Mouse (Mus musculus): ENCODE data around the gene Adgrv1. TPM values are rescaled to one million over a fixed set of nuclear protein-coding genes. Genes with fewer than 3 reads are reported as not detected.
"Not testable (repeated sequence)": the region's sequence is repeated elsewhere in the genome, so short reads cannot be mapped to it uniquely, and the experiment has no call there.

Gene Adgrv1
- 0.37 TPM for polyA plus RNA-seq (2021)

GRCm38 (mm10) chr13:81632720-81633415, at the start of gene Adgrv1:
TSS of gene Adgrv1 (minus strand) at chr13:81633154.
- TF ChIP-seq CTCF (IDR thresholded peaks at IDR 0.05): no peak
- ChIA-PET POLR2A (interaction anchor here (0.6 kb wide), 1 partner anchor 97 kb away, joined by 3 read pairs; no protein-coding TSS in a partner anchor), CTCF (no interaction called here)
- in situ Hi-C loops (cut with MboI; ENCODE audit: low pct_unique_long_range_greater_than_20kb): loop anchor here (25.0 kb wide), 1 partner anchor 771 kb away; no protein-coding TSS in a partner anchor
- ATAC-seq: peak; percentile 26
- no peak for DNase-seq (ENCODE audit: low read depth, low spot score)
- H3K27me3 ChIP-seq: peaks cover 31% of the 10 kb centered on the region

DNA sequence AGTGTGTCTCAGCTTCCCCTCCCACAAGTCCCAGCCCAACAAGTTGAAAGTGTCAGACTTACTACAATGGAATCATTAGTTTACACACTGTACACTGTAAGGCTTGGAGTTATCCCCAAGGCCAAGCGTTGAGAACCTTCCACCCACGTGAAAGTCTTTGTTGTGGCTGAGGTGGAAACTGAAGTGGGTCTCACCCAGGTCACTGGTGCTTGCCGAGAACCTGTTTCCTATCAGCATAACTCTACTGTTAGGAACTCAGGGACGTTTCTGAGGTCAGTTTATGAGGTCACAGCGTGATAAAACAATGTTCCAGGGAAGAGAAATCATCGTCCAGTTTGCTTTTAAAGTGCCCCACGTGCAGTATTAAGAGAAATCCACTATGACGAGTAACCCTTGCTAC, 42.4 kb upstream of the Adgrv1 start:
- no peak for DNase-seq (ENCODE audit: low read depth, low spot score)
- H3K27me3 ChIP-seq: no peaks in the 10 kb centered on the region
- TF ChIP-seq CTCF (IDR thresholded peaks at IDR 0.05): no peak
- ATAC-seq: no peak
- in situ Hi-C loops (cut with MboI; ENCODE audit: low pct_unique_long_range_greater_than_20kb): no loop called here
- POLR2A ChIA-PET: no interaction called here
- CTCF ChIA-PET: interaction anchor here (1.2 to 1.7 kb wide), 3 partner anchors 9 to 14 kb away, joined by 3 read pairs; no protein-coding TSS in a partner anchor

GRCm38 (mm10) chr13:81667713-81668112, 34.8 kb upstream of the Adgrv1 start:
- ChIA-PET POLR2A (no interaction called here), CTCF (no interaction called here)
- no peaks in the 10 kb centered on the region for H3K27me3 ChIP-seq
- DNase-seq (ENCODE audit: low read depth, low spot score): no peak
- no peak for TF ChIP-seq CTCF (IDR thresholded peaks at IDR 0.05)
- in situ Hi-C loops (cut with MboI; ENCODE audit: low pct_unique_long_range_greater_than_20kb): no loop called here
- no peak for ATAC-seq

DNA sequence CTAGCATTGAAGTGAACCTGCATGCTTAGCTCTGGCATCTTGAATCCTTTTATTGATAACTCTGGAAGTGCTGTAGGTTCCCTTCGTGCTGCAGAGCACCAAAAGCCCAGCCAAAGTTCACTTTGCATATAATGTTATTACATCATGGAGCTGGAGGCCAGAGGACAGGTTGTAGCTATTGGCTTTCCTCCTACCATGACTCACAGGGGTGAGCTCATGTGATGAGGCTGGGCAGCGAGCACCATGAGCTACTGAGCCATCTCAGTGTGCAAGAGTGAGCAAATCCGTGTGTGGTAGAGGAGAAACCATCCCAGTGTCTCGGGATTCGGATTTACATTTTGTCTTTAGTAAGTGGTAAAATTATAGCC, 31.4 kb upstream of the Adgrv1 start:
- no peak for TF ChIP-seq CTCF (IDR thresholded peaks at IDR 0.05)
- H3K27me3 ChIP-seq: no peaks in the 10 kb centered on the region
- peak; percentile 90 for ATAC-seq
- in situ Hi-C loops (cut with MboI; ENCODE audit: low pct_unique_long_range_greater_than_20kb): no loop called here
- CTCF ChIA-PET: interaction anchor here (1.1 kb wide), 1 partner anchor 36 kb away, joined by 3 read pairs; no protein-coding TSS in a partner anchor
- POLR2A ChIA-PET: no interaction called here
- no peak for DNase-seq (ENCODE audit: low read depth, low spot score)

DNA sequence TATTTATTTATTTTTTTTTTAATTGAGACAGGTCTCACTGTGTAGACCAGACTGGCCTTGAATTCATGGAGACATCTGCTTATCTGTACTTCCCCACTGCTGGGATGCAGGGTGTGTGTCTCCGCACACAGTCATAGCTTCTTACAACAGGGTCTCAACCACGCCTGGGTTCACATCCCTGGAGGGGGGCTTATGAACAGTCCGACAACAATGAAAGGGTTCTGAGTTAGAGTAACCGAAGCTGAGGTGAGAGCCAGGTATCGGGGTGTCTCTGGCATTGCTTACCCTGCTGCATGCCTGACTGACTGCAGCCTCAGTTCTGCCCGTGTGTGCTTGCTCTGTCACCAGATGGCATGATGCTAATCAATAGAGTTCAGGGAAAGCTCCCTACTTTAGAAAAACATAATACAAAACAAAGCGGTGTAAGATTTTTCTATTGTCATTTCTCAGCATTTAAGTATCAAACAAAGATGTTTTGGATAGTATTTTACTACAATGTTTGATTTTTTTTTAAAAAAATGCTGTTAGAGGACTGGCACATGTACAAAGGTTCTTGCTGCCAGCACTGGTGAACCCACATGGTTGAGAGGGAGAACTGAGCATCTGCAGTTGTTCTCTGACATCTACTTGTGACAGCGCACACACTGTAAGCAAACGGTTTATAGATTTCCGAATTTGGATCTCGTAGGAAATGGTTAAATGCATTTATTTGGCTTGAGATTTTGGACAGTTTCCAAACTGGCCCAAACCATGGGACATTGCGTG, 30.8 kb upstream of the Adgrv1 start:
- H3K27me3 ChIP-seq: no peaks in the 10 kb centered on the region
- ChIA-PET CTCF (interaction anchor here (1.0 to 1.7 kb wide), 3 partner anchors 11 to 97 kb away, joined by 3 to 5 read pairs (median 3); no protein-coding TSS in a partner anchor), POLR2A (no interaction called here)
- in situ Hi-C loops (cut with MboI; ENCODE audit: low pct_unique_long_range_greater_than_20kb): no loop called here
- no peak for TF ChIP-seq CTCF (IDR thresholded peaks at IDR 0.05)
- ATAC-seq: no peak
- no peak for DNase-seq (ENCODE audit: low read depth, low spot score)

DNA sequence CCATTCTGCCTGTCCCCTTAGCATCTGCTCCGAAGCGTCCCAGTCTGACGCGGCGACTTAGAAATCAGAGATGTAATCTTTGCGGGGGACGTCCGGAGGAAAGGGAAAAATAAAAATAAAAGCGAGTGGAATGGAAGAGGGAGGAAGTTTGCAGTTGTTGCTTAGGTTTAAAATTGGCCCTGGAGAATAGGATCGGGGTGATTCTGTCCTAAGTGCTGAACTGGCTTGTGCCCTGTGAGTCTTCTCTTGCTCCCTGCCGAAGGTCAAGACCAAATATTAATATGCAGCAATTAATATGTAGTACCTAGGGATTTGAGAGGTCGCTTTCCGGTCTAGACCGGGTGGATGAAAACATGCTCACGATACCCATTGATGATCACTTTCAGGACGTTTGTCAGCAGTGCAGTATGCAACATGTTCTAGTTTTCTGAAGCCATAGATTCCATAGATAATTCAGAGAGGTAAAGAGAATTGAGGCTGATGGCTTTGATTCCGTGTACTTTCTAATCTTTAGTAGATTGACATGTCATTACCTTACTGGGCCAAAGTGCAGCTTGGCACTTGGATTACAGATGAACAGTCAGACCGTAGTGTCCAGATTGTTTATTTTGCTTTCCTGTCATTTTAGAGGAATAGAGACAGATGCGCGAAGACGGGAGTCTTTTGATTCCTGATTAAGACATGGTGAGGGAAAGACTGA, 25.2 kb upstream of the Adgrv1 start:
- CTCF ChIA-PET: no interaction called here
- no peak for DNase-seq (ENCODE audit: low read depth, low spot score)
- in situ Hi-C loops (cut with MboI; ENCODE audit: low pct_unique_long_range_greater_than_20kb): no loop called here
- POLR2A ChIA-PET: interaction anchor here (1.3 kb wide), 1 partner anchor 53 kb away, joined by 3 read pairs; the partner anchor contains the start of genes Mblac2 and Polr3g
- ATAC-seq: peak; percentile 45
- TF ChIP-seq CTCF (IDR thresholded peaks at IDR 0.05): no peak
- no peaks in the 10 kb centered on the region for H3K27me3 ChIP-seq

DNA sequence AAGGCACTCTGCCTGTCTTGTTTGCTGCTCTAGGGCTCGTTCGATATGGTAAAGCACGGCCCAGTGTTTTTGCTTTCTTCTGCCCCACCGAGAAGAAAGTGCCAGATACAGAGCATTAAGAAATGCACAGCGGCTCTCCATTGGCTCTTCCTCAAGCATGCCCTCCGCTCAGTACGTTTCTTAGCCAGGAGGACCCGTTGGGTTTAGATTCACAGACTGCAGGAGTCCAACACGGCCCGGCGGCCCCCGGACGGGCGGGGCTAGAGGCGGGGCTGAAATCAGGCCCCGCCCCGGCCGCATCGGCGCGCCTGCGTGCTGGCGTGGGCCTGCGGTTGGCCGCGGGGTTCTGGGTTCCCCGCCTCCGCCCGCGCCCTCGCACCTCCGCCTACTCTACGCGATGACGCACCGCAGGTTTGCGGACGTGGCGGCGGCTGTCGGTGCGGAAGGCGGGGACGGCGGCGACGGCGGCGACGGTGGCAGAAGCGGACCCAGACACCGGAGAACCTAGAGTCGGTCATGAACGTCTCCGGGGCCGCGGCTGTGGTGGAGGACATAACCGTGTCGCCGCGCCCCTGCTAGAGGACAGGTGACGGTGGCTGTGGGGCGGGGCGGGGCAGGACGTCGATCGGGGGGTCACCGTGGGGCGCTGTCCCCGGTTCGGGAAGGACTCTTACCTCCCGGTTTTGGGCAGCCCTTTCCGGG, 24.5 kb upstream of the Adgrv1 start, which contains the start of gene Lysmd3:
Gene Lysmd3, plus strand, starts transcription at position 313 of the 702 bp plus-strand sequence.
- TF ChIP-seq CTCF (IDR thresholded peaks at IDR 0.05): no peak
- H3K27me3 ChIP-seq: peaks cover 2% of the 10 kb centered on the region
- DNase-seq (ENCODE audit: low read depth, low spot score) (peak; percentile 24), ATAC-seq (peak; percentile 98)
- ChIA-PET POLR2A (interaction anchor here (0.6 kb wide), 1 partner anchor 116 kb away, joined by 8 read pairs; no protein-coding TSS in a partner anchor), CTCF (interaction anchor here (0.6 kb wide), 1 partner anchor 812 kb away, joined by 5 read pairs; no protein-coding TSS in a partner anchor)
- in situ Hi-C loops (cut with MboI; ENCODE audit: low pct_unique_long_range_greater_than_20kb): no loop called here

- ATAC-seq (no peak), DNase-seq (ENCODE audit: low read depth, low spot score) (no peak)
- ChIA-PET CTCF (interaction anchor here (0.6 kb wide), 1 partner anchor 812 kb away, joined by 5 read pairs; no protein-coding TSS in a partner anchor), POLR2A (interaction anchor here (0.6 kb wide), 1 partner anchor 117 kb away, joined by 8 read pairs; no protein-coding TSS in a partner anchor)
- H3K27me3 ChIP-seq: peaks cover 6% of the 10 kb centered on the region
- no peak for TF ChIP-seq CTCF (IDR thresholded peaks at IDR 0.05)
- in situ Hi-C loops (cut with MboI; ENCODE audit: low pct_unique_long_range_greater_than_20kb): no loop called here
These were observed 24.0 kb upstream of the Adgrv1 start for GRCm38 (mm10) chr13:81657008-81657350.

GRCm38 (mm10) chr13:81656091-81656850, 23.3 kb upstream of the Adgrv1 start:
- DNase-seq (ENCODE audit: low read depth, low spot score) (no peak), ATAC-seq (no peak)
- no peak for TF ChIP-seq CTCF (IDR thresholded peaks at IDR 0.05)
- CTCF ChIA-PET: no interaction called here
- POLR2A ChIA-PET: no interaction called here
- peaks cover 13% of the 10 kb centered on the region for H3K27me3 ChIP-seq
- in situ Hi-C loops (cut with MboI; ENCODE audit: low pct_unique_long_range_greater_than_20kb): no loop called here

DNA sequence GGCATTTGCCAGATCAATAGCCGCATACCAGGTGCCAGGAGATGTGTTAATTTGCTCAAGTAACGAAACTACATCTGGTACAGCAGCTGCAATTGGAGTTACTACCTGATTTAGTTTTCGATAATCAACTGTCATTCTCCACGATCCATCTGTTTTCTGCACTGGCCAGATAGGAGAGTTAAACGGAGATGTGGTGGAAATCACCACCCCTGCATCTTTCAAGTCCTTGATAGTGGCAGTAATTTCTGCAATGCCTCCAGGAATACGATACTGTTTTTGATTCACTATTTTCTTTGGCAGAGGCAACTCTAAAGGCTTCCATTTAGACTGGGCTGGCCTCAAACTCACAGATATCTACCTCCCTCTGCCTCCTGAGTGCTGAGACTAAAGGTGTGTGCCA, 17.4 kb upstream of the Adgrv1 start:
- CTCF ChIA-PET; ATAC-seq; DNase-seq (ENCODE audit: low read depth, low spot score); in situ Hi-C loops (cut with MboI; ENCODE audit: low pct_unique_long_range_greater_than_20kb); POLR2A ChIA-PET: not testable (repeated sequence)
- H3K27me3 ChIP-seq: peaks cover 34% of the 10 kb centered on the region
